Mouse (Mus musculus) olfactory bulb, adult 2 months (tissue): ENCODE results near the gene Brsk2.

Experiments
- CTCF ChIP-seq: fragments of 200-500 bp; IDR thresholded peaks from 2 replicates; pipeline ENCODE4 v1.5.1; 2012; ENCODE audit warnings: low read depth, mild to moderate bottlenecking, low read length, moderate library complexity; ENCODE audit not compliant: insufficient read depth
- POLR2A ChIP-seq: fragments of 200-500 bp; IDR thresholded peaks from 2 replicates; pipeline ENCODE4 v1.6.1; 2012; ENCODE audit warnings: mild to moderate bottlenecking, low read depth, low read length, moderate library complexity; ENCODE audit not compliant: insufficient read depth

- TF ChIP-seq POLR2A (no peak), CTCF (no peak)
These were observed 13.0 kb downstream of the Brsk2 start for GRCm38 (mm10) chr7:141962521-141962920.
